Mouse (Mus musculus): Measurements from ENCODE around the gene Nell2.

Nell2 gene

DNA sequence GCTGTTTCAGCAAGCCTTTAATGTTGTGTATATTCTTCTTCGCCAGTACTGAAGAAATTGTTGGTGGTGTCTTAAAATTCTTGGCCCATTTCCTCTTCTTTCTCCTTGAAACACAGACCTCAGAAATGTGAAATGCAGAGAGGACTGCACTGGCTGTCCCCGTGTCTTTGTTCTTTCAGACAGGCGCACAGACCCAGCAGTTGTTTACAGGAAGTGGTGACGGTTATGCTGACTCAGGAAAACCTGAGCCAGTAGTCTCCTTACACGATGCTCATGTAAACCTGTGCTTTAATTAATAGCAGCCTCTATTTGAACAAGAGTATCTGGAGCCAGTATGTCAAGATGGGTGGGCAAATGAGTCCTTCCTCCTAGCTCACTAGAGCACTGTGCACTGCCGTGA lies 61.2 kb downstream of the Nell2 start:
- no peak for DNase-seq

DNA sequence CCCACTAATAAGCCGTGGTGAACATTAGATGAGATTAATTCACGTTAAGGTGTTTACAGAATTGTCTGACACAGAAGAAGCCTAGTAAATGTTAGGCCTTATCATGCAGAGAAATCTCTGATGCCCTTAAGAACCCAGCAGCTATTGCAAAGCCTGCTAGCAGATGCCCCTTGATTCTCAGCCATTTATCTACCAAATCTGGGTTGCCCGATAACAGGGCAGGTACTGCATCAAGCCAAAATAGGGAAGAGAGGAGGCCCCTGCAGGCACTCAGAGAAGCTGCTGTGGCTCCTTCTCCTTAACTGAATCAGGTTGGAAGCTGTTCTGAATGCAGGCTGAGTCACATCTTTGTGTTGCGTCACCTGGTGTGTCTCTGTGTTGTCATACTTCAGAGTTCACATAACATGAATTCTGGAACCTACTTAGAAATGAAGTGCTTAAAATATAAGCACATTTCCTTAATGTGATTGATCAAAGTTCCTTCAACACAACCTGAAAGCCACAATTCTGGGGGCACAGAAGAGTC lies 68.3 kb downstream of the Nell2 start:
- DNase-seq = peak; percentile 64

DNA sequence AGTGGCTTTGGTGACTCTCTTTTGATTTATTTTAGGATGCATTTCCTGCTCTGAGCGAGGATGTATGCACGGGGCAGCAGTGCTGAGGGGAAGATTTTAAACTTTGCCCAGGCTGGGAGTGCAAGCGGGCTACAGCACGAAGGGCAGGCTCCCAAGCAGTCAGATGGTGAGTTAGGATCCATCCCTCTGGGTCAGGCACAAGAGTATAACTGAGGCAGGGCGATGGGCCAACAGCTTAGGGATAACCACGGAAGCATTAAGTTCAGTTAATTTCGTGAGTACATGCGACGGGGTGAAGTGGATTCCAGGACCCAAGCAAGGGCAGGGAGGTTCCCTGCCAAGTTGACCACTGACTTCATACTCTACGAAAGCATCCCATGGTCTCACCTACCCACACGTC lies 83.8 kb downstream of the Nell2 start:
- DNase-seq = no peak

DNA sequence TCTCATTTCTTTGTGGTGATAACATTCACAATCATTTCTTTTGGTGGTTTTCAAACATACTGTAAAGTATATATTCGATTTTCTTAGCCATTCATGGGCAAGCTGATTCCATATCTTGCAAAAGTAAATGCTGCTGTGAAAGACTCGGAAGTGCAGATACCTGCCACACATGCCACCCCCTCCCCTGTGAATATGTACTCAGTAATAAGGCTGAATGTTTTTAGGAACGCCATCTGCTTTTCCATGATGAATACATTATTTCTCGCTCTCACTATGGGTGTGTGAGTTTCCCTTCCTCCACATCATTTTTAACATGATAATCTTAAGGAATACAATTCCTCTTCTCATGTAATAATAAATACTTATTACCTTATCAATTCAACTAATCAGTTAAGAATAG lies 90.6 kb downstream of the Nell2 start:
- no peak for DNase-seq

DNA sequence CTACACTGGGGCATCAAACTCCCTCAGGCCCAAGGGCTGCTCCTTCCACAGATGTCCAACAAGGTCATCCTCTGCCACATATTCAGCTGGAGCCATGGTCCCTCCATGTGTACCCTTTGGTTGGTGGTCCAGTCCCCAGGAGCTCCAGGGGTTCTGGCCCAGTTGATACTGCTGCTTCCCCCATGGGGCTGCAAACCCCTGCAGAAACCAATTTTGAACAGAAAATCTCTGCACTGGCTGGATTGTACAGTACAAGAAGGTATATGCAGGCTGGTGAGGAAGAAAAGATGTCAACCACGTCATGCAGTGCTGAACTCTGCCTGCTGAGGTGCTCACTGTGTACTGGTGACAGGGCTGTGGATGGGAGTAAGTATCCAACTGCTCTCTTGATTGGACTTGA lies 92.1 kb downstream of the Nell2 start:
- DNase-seq = no peak

DNA sequence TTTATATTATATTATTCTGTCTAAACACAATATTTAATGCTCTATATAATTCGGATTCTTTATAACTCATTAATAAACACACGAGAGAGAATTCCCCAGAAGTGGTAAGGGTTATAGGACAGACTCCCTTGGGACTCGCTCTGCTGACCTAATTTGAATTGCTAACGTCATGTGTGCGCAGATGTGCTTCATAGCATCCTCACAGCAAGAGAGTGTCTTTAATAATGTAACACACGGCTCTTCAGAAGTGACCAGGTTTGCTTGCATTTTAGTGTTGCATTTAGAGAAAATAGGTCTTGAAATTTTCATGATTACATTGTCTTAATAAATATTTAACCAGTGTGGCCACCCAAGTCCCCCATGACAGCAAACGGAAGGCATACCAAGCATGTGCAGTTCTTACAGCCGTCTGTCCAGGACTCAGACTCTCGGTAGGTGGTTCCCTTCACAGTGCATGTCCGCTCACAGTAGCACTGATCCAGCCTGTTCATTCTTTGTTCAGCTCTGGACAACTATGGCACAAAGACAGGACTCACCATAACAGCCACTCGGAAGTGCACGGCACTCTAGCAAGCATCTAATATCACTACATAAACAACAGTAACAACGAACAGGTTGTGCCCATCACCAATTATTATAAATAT lies 97.1 kb downstream of the Nell2 start:
- no peak for DNase-seq

DNA sequence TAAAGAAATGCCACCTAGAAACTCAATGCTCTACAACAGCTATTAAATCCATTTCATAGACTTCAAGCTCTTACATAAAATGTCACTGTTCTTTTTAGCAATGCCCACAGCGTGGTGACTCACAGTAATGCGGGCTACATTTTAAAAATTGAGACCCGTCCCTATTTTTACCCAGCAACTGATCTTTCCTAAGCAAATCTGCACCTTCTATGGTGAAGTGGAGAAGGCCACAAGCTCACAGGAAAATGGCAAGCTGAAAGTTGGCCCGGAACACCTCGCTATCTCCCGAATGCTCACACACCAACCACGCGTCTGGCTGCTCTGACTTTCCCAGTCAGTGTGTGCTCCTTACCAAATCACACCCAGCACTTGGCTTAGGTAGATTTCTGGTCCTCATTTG lies 98.4 kb downstream of the Nell2 start:
- DNase-seq = no peak

DNA sequence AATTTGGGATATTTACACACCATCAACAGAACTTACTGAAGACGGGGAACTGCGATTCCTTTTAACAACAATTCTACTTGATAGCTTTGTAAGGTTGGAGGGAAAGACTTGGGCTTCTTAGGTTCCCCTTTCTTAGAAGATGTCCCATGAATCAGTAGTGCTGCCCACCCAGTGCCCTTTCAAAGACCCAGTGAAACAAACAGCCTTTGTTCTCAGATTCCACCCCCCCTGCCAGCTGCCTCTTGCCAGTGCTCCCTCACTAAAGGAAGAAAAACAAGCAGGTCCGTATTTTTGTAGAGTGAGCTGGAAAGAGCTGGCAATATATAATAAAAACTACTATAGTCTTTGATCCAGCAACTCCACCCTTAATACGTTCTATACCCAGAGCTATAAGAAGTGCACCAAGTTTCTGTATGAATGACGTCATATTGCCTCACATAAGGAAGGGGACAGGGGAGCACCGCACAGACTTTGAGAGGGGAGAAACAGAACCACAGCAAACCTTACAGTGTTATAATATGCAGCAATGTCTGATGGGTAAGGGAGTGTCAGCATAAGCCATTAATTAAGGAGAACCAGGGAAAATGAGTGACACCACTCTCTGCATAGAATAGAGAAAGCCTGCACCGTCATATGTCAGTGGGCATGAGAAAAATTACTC lies 100.2 kb downstream of the Nell2 start:
- DNase-seq = no peak

DNA sequence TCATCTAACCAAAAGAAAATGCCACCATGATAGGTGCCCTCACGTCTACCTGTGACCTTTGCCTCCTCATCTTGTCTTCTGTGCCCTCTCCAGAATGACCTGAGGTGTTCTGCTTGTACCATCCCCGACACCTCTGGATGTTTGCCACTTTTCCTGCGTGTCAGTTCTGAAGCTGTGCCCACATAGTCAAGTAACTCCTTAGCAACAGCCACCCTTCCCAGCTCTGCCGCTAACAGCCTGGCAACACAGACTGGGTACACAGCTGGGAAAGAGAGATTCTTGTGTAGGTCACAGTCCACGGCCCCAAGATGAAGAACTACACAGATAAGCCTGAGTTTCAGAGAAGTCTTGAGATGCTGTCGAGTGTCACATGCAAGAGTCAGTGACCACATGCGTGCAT lies 103.3 kb downstream of the Nell2 start:
- no peak for DNase-seq

DNA sequence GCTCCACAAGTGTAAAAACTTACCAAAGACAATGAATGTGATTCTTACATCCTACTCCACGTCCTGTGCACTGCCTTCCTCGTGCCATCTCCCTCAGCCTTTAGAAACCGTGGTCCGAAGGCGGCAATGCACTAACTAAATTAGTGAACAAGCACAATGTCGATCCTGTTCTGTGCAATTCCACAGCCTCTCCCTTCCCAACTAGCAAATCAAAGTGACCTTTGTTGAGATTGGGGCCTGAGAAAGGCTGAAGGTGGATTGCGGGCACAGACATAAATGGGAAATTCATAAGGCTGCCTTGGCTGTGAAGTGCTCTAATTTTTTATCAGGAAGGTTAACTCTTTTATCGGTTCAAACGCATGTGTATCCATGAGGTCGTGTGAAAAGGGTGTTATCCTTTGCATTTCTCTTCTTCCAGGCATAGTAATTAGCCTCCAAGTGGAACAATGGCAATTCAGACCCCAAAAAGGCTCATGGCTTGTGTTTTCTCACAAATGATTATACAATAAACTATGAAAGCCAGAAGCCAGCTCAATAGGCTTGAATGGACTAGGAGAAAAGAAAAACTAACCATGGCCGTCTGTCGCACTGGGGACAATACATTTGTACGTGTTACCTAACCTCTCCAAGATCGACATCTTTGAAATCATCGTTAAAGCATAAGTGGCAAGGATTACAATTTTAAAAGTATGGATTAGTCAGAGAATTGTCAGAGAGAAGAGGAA lies 106.0 kb downstream of the Nell2 start:
- DNase-seq = no peak

DNA sequence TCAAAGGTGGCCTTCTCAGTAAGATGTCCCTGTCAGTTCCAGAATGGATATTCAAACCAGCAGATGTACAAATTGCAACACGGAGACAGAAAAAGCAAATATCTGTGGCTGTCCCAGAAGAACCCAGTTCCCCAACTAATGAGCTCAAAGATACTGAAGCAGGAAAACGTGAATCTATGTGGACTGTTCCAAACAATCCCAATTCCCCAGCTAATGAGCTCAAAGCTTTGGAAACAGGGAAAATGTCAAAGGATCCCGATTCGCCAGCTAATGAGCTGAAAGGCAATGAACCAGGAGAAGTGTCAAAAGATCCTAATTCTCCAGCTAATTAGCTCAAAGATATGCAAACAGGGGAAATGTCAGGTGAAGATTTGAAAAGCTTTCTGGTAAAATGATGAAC lies 109.7 kb downstream of the Nell2 start:
- no peak for DNase-seq

DNA sequence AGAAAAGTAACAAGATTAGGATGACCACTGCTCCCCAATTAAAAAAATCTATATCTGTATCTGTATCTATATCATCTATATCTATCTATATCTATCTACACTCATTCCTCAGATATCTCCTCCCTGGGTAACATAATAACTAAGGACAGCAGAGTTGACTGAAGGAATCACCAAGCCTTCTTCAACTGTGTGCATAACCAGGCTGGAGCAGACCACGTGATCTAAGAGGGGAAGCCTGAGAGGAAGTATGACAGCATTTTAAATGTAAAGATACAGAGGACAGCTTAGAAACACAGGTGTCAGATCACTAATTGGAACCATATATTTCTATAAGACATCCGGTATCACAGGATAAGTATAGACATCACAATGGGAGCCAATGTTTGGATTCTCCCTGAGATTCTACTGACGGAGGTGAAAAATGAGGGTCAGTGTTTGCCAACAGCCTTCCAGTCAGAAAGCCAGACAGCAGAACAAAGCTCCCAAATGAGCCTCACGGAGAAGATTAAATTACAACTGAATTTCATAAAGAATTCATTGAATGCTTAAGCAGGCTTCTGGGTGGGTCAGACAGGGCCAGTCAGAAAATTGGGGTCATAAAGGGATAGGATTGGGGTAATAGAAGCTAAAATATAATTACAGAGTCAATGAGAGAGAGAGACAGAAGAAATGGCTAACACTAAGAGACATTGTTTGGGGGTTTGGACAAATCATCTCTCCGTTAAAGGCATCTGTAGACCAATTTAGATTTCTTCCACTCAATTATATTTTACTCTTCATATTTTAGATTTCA lies 116.2 kb downstream of the Nell2 start:
- no peak for DNase-seq

DNA sequence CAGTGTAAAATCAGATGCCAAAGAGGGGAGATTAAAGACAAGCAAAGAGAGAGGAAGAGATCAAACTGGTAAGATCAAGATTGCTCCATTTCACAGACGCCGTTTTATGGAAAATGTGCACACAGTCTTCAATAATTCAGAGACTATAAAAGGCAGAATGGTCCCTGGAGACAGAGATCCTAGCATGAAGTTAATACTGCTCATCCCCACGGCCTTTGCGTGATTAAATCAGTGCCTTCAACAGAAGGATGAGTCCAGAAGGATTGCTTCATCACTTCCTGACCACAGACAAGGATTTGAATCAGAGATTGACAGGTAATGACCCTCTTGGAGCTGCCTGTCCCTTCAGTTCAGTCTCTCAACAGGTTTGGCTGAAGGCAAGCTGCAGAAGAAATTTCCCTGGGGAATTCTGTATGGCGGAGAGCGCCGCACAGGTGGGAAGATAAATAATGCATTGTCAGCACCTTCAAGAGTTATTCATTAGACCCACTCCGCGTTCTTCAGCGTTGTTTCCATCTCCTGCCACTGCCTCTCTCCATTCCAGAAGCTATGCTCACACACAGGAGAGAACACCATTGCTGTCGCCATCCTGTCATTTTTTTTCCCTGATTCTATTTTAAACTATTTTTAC lies 118.0 kb downstream of the Nell2 start:
- no peak for DNase-seq

DNA sequence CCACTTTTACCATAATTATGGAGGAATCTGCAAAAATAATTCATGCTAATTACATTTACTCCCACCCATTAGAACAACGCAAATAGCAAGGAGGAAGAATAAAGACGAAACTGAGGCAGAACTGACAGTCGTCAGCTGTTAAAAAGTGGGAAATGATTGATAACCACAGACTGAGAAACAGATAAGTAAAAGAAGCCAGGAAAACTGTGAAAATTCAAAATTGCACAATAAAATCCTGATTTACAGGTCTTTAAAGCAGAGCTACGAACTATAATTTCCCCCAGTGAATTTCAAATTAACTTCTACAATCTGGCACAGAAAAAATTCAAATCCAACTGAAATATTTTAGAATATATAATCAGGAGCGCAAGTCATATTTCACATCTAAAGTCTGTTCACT lies 138.0 kb downstream of the Nell2 start:
- DNase-seq = no peak

DNA sequence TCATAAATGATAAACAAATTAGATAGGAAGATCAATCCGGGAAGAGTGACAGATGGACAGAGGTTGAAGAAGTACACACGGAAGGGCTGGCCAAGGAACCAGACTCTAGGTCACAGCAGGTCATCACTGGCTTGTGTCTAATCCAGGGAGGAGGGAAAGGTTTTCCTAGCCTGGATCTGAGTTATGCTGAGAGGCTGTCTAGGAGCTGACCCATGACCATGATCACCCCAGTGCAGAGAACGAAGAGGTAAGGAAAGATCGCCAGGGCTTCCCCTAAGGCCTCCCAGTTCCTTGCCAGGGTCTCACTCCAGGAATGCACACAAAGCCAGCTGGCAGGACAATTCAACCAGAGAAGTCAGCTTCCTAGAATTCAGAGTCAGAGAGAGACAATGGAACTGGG lies 139.4 kb downstream of the Nell2 start:
- peak; percentile 19 for DNase-seq

DNA sequence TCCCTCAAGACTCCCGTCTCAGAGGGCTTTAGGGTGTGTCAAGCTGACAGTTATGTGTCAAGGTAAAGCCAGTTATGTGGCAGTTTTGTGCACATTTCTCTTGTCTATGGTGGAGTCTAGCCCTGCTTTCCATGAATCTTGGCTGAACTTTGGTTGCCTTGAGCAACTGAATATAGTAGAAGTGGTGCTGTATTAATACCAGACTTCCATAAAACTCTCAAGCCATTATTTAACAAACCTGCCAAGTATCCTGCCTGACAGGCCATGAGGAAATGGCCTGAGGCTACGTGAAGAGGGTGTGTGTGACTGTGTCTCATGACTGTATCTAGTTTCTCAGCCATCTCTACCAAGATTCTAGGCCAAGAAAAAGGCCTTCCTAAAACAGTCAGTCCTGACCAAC lies 147.5 kb downstream of the Nell2 start:
- DNase-seq = no peak

DNA sequence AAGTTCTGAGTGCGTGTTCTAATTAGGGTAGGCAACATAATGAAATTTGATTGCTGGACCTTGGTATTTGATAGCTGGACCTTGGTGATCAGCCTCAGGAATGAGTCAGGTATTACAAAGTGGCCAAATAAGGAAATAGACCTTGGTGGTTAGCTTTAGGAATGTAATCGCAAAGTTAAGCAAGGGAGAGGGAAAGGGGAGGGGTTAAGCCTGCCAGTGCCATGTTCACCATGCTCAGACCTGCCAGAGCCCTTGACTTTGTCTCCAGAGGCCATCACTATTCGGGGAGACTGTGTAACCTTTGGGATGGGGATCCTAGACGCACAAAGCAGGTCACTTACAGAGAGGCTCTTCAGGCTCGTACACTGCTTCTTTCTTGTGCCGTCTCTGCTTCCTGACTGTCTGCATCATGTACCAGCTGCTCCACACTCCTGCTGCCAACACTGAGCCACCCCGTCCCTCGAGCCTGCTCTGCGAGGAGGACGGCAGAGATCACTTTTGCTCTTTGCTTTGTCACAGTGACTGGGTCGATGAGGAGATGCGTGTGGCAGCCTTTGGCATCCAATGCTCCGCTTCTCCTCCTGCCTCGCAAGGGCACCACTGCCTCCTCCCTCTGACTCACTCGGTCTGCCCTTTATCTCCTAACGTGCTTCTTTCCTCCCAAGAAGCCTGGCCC lies 157.5 kb downstream of the Nell2 start:
- DNase-seq = peak; percentile 49

DNA sequence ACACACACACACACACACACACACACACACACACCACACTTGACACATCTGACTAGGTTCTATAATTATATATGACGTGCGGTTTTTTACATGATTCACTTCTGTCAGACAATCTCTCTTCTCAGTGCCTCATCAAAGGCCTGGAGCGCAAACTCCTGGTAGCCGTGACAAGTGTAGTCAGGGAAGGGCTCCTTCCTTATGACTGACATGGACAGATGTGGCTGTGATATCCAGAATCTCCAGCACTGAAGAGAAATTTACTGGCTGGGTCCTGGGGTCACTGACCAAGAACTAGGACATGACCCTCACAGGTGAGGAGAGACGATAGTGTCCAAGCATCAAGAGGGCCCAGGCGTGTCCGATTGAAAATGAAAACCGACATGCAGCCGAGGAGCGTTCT lies 160.2 kb downstream of the Nell2 start:
- DNase-seq = no peak

DNA sequence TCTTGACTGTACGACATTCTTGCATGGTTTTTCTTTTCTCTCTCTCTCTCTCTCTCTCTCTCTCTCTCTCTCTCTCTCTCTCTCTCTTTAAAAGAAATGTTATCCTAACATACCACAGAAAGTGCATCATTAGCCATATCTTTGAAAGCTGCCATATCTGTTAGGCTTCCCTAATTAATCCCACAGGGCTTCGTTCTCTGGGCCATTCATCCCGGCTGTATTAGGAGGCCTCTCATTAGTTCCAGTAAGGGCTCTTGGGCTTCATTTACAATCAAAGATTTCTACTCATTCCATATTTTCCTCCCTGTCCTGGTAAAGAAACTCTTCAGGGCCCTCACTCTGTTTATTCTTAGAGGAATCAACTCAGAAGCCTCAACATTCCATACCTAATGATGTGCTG lies 161.9 kb downstream of the Nell2 start:
- DNase-seq = no peak

DNA sequence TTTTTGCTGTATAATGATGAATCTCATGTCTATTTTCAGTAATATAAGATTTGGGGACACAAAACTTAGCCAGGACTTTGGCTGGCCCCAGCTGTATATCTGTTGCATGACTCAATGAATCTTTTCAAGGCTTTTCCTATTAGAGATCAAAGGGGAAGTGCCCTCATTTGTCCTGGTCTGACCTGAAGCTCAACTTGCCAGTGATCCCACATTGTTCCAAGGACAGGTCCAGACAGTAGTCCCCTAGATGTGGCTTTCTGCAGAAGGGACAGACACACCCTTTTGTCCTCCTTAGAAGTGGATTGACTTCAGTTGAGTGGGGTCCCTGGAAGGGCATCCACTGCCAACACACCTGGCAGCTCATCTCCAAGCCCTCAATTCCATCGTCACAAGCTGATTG lies 173.6 kb downstream of the Nell2 start:
- DNase-seq = no peak

DNA sequence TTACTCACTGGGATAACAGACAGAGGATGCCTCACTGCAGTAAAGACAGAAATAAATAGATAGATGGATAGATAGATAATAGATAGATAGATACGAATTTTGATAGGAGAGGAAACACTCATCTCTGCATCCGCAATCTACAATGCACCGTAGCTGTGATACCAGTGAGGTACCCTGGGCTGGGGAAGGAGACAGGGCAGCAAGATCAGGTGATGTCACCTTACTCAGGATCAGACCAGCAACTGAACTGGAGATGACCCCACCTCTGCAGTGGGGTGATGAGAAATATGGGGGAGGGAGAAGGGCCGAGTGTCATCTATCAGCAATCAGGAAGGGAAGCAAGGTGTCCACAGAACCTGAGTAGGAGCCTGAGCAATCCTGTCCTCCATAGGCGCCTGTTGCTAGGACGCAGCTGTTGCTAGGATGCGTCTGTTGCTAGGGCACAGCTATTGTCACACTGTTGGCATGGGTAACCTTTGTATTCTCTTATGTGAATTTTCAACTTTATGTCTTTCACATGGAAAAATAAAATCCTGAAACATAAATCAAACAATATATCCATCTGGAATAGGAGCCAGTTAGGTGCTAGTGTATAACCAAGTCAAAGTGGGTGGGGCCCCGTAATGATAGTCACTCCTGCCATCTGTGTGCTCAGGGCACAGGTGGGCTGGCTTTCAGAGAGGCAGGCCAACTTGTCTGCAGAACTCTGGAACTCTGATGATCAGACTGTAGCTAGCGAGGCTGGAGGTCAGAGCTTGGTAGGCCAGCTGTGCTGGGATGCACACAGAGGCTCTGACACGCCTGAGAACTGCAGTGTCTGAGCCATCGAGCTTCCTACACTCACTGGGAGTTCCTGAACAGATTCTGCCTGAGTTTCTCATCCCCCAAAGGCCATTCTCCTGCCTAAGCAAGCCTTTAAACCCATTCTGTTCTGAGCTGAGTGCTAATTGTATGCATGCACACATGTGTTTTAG lies 193.7 kb downstream of the Nell2 start:
- no peak for DNase-seq
